Mouse (Mus musculus): ENCODE data around the gene Ppp3ca. TPM values are rescaled to one million over a fixed set of nuclear protein-coding genes. Genes with fewer than 3 reads are reported as not detected.

Ppp3ca gene
- total and polyA plus RNA-seq, 3 experiments = 63.4 to 143 (median 130) TPM

- Histone ChIP-seq H3K36me3 (replicated peaks in 1 of 2; ENCODE audit: control insufficient read depth in 1 of 2, insufficient read depth in 1 of 2, low read length in 1 of 2) (peaks cover 18 to 79% of the 10 kb centered on the region in 2 experiments), H3K9ac (ENCODE audit: insufficient read depth, low read depth) (no peak overlapping the region), H3K27me3 (replicated peaks) (no peaks in the 10 kb centered on the region), H3K27ac (ENCODE audit: insufficient read depth, low read depth) (no peak overlapping the region), H3K4me2 (ENCODE audit: insufficient read depth, low read depth, poor library complexity, severe bottlenecking) (no peak overlapping the region), H3K9me3 (replicated peaks; ENCODE audit: low read length) (no peaks in the 10 kb centered on the region), H3K79me2 (replicated peaks; ENCODE audit: control insufficient read depth, extremely low read depth, insufficient read depth, poor library complexity, severe bottlenecking) (no peaks in the 10 kb centered on the region), H3K4me1 (ENCODE audit: control insufficient read depth in 1 of 2, insufficient read depth in 2 of 2) (peaks cover 8 to 25% of the 10 kb centered on the region in 2 experiments), H3K4me3 (replicated peaks in 1 of 3; ENCODE audit: low read depth in 2 of 3, low read length in 2 of 3, poor library complexity in 1 of 3) (no peak overlapping the region)
- dilution Hi-C loops (cut with MboI; ENCODE audit: extremely low pct_ligation_motif_present, extremely low pct_unique_long_range_greater_than_20kb, low sequenced_read_pairs) = no loop called here
- DNase-seq (ENCODE audit: extremely low read depth) = no peak
- TF ChIP-seq NELFE (IDR thresholded peaks at IDR 0.05; ENCODE audit: low read depth, low read length) = no peak
- no peak for TF ChIP-seq ZKSCAN1 (IDR thresholded peaks at IDR 0.05; ENCODE audit: borderline replicate concordance, low read depth, low read length)
- no peak for TF ChIP-seq ZNF384 (IDR thresholded peaks at IDR 0.05; ENCODE audit: low read depth, low read length)
- no peak for TF ChIP-seq UBTF (IDR thresholded peaks at IDR 0.05; ENCODE audit: low read depth, low read length)
- no peak for TF ChIP-seq RCOR1 (conservative IDR thresholded peaks at IDR 0.05; ENCODE audit: low read depth, low read length)
- TF ChIP-seq CHD2 (IDR thresholded peaks at IDR 0.05; ENCODE audit: low read length) = no peak
- no peak for TF ChIP-seq MXI1 (IDR thresholded peaks at IDR 0.05; ENCODE audit: low read depth, low read length)
- TF ChIP-seq MEF2A (IDR thresholded peaks at IDR 0.05; ENCODE audit: borderline replicate concordance, low read depth, low read length) = no peak
- no peak for TF ChIP-seq RAD21 (IDR thresholded peaks at IDR 0.05; ENCODE audit: low read depth, low read length)
- TF ChIP-seq TBP (conservative IDR thresholded peaks at IDR 0.05; ENCODE audit: low read depth, low read length) = no peak
- TF ChIP-seq PAX5 (IDR thresholded peaks at IDR 0.05; ENCODE audit: low read length) = no peak
- no peak for TF ChIP-seq POLR2AphosphoS2 (IDR thresholded peaks at IDR 0.05; ENCODE audit: low read depth, low read length)
- in situ Hi-C loops (cut with MboI; ENCODE audit: low pct_ligation_motif_present, low pct_unique_long_range_greater_than_20kb, low sequenced_read_pairs) = no loop called here
Measured at GRCm38 (mm10) chr3:136911276-136911675, 241.4 kb downstream of the Ppp3ca start.

- no peak for TF ChIP-seq JUND (conservative IDR thresholded peaks at IDR 0.05; ENCODE audit: low read depth, low read length)
- in situ Hi-C loops (cut with MboI; ENCODE audit: low pct_ligation_motif_present, low pct_unique_long_range_greater_than_20kb, low sequenced_read_pairs) = no loop called here
- peaks cover 8 to 32% of the 10 kb centered on the region in 2 experiments for H3K4me1 ChIP-seq (ENCODE audit: control insufficient read depth in 1 of 2, insufficient read depth in 2 of 2)
- peaks cover 23 to 69% of the 10 kb centered on the region in 2 experiments for H3K36me3 ChIP-seq (replicated peaks in 1 of 2; ENCODE audit: control insufficient read depth in 1 of 2, insufficient read depth in 1 of 2, low read length in 1 of 2)
- no peaks in the 10 kb centered on the region for H3K9me3 ChIP-seq (replicated peaks; ENCODE audit: low read length)
- H3K9ac ChIP-seq (ENCODE audit: insufficient read depth, low read depth) = no peak overlapping the region
- dilution Hi-C loops (cut with MboI; ENCODE audit: extremely low pct_ligation_motif_present, extremely low pct_unique_long_range_greater_than_20kb, low sequenced_read_pairs) = no loop called here
- H3K27me3 ChIP-seq (replicated peaks) = no peaks in the 10 kb centered on the region
- no peaks in the 10 kb centered on the region for H3K79me2 ChIP-seq (replicated peaks; ENCODE audit: control insufficient read depth, extremely low read depth, insufficient read depth, poor library complexity, severe bottlenecking)
- DNase-seq (ENCODE audit: extremely low read depth) = no peak
- H3K27ac ChIP-seq (ENCODE audit: insufficient read depth, low read depth) = no peak overlapping the region
- H3K4me3 ChIP-seq (replicated peaks in 1 of 3; ENCODE audit: low read depth in 2 of 3, low read length in 2 of 3, poor library complexity in 1 of 3) = no peak overlapping the region
- H3K4me2 ChIP-seq (ENCODE audit: insufficient read depth, low read depth, poor library complexity, severe bottlenecking) = no peak overlapping the region
Measured at GRCm38 (mm10) chr3:136917080-136917479, 247.2 kb downstream of the Ppp3ca start.

- in situ Hi-C loops (cut with MboI; ENCODE audit: low pct_ligation_motif_present, low pct_unique_long_range_greater_than_20kb, low sequenced_read_pairs) = no loop called here
- TF ChIP-seq SMC3 (IDR thresholded peaks at IDR 0.05; ENCODE audit: low read depth, low read length) = no peak
- no peak for TF ChIP-seq BHLHE40 (IDR thresholded peaks at IDR 0.05; ENCODE audit: low read depth, low read length)
- TF ChIP-seq E2F4 (IDR thresholded peaks at IDR 0.05; ENCODE audit: insufficient replicate concordance, low read depth, low read length) = no peak
- TF ChIP-seq NELFE (IDR thresholded peaks at IDR 0.05; ENCODE audit: low read depth, low read length) = no peak
- TF ChIP-seq ETS1 (conservative IDR thresholded peaks at IDR 0.05; ENCODE audit: low read depth, low read length) = no peak
- no peak for TF ChIP-seq HCFC1 (IDR thresholded peaks at IDR 0.05; ENCODE audit: low read depth, low read length)
- no peak for TF ChIP-seq MAX (IDR thresholded peaks at IDR 0.05; ENCODE audit: low read length)
- no peak for TF ChIP-seq NRF1 (IDR thresholded peaks at IDR 0.05; ENCODE audit: low read depth, low read length)
- no peak for TF ChIP-seq ZNF384 (IDR thresholded peaks at IDR 0.05; ENCODE audit: low read depth, low read length)
- TF ChIP-seq ZC3H11A (IDR thresholded peaks at IDR 0.05; ENCODE audit: low read depth, low read length) = no peak
- TF ChIP-seq JUN (IDR thresholded peaks at IDR 0.05; ENCODE audit: insufficient read depth, low read depth, low read length) = no peak
- TF ChIP-seq USF1 (IDR thresholded peaks at IDR 0.05; ENCODE audit: low read depth, low read length) = no peak
- TF ChIP-seq CTCF (conservative IDR thresholded peaks at IDR 0.05 in 1 of 2, IDR thresholded peaks at IDR 0.05 in 1 of 2; ENCODE audit: low read depth in 2 of 2, low read length in 2 of 2) = no peak
- no peak for TF ChIP-seq MXI1 (IDR thresholded peaks at IDR 0.05; ENCODE audit: low read depth, low read length)
- no peak for TF ChIP-seq JUND (conservative IDR thresholded peaks at IDR 0.05; ENCODE audit: low read depth, low read length)
- TF ChIP-seq TBP (conservative IDR thresholded peaks at IDR 0.05; ENCODE audit: low read depth, low read length) = no peak
- TF ChIP-seq CHD2 (IDR thresholded peaks at IDR 0.05; ENCODE audit: low read length) = no peak
- TF ChIP-seq POLR2AphosphoS2 (IDR thresholded peaks at IDR 0.05; ENCODE audit: low read depth, low read length) = no peak
- no peak for TF ChIP-seq MYC (IDR thresholded peaks at IDR 0.05; ENCODE audit: low read depth, low read length)
Measured at GRCm38 (mm10) chr3:136933071-136933470, 263.1 kb downstream of the Ppp3ca start.

More at GRCm38 (mm10) chr3:136933071-136933470, 263.1 kb downstream of the Ppp3ca start:
- Histone ChIP-seq H3K27ac (ENCODE audit: insufficient read depth, low read depth) (no peak overlapping the region), H3K4me2 (ENCODE audit: insufficient read depth, low read depth, poor library complexity, severe bottlenecking) (no peak overlapping the region), H3K9me3 (replicated peaks; ENCODE audit: low read length) (no peaks in the 10 kb centered on the region), H3K79me2 (replicated peaks; ENCODE audit: control insufficient read depth, extremely low read depth, insufficient read depth, poor library complexity, severe bottlenecking) (no peaks in the 10 kb centered on the region), H3K27me3 (replicated peaks) (no peaks in the 10 kb centered on the region), H3K4me1 (ENCODE audit: control insufficient read depth in 1 of 2, insufficient read depth in 2 of 2) (peaks cover 0 to 4% of the 10 kb centered on the region in 2 experiments; a peak in 1 of 4 replicates), H3K9ac (ENCODE audit: insufficient read depth, low read depth) (no peak overlapping the region), H3K36me3 (replicated peaks in 1 of 2; ENCODE audit: control insufficient read depth in 1 of 2, insufficient read depth in 1 of 2, low read length in 1 of 2) (peaks cover 30 to 78% of the 10 kb centered on the region in 2 experiments), H3K4me3 (replicated peaks in 1 of 3; ENCODE audit: low read depth in 2 of 3, low read length in 2 of 3, poor library complexity in 1 of 3) (no peak overlapping the region)
- no peak for DNase-seq (ENCODE audit: extremely low read depth)
- dilution Hi-C loops (cut with MboI; ENCODE audit: extremely low pct_ligation_motif_present, extremely low pct_unique_long_range_greater_than_20kb, low sequenced_read_pairs) = no loop called here

Measured in CH12.LX (cell line).